Mouse (Mus musculus) limb, embryonic 12.5 days (tissue): ENCODE results near the gene Meis1. TPM values are rescaled to one million over a fixed set of nuclear protein-coding genes. Genes with fewer than 3 reads are reported as not detected.
A peak's percentile ranks its signal among the peaks of the same experiment; 100 is the strongest.

ENCODE experiments used
- ATAC-seq: fragments of 200-750 bp; cut with Nextera tagmentation; 2 replicates; pipeline ENCODE4 v1.8.0; 2017; ENCODE audit warnings: low read depth, moderate TSS enrichment; ENCODE audit not compliant: insufficient number of reproducible peaks, insufficient read depth, low FRiP score, low TSS enrichment
- H3K27ac ChIP-seq: fragments of 300-500 bp; sonication (generic); 2 replicates; pipeline ENCODE4 v1.5.1; 2016; ENCODE audit warnings: mild to moderate bottlenecking, moderate library complexity
- H3K27me3 ChIP-seq: fragments of 300-500 bp; sonication (generic); 2 replicates; pipeline ENCODE4 v1.6.1; 2016; ENCODE audit warnings: mild to moderate bottlenecking, moderate library complexity
- H3K36me3 ChIP-seq: fragments of 300-500 bp; sonication (generic); 2 replicates; pipeline ENCODE4 v1.6.1; 2016; ENCODE audit warnings: mild to moderate bottlenecking, moderate library complexity
- H3K4me1 ChIP-seq: fragments of 300-500 bp; sonication (generic); replicated peaks from 2 replicates; pipeline ENCODE4 v1.6.1; 2016
- H3K4me2 ChIP-seq: fragments of 300-500 bp; sonication (generic); 2 replicates; pipeline ENCODE4 v1.6.1; 2016; ENCODE audit warnings: mild to moderate bottlenecking, moderate library complexity
- H3K4me3 ChIP-seq: fragments of 300-500 bp; sonication (generic); replicated peaks from 2 replicates; pipeline ENCODE4 v1.5.1; 2016; ENCODE audit warnings: mild to moderate bottlenecking
- H3K9ac ChIP-seq: fragments of 300-500 bp; sonication (generic); replicated peaks from 2 replicates; pipeline ENCODE4 v1.6.1; 2016; ENCODE audit warnings: mild to moderate bottlenecking, moderate library complexity
- H3K9me3 ChIP-seq: fragments of 300-500 bp; sonication (generic); 2 replicates; pipeline ENCODE4 v1.6.1; 2016; ENCODE audit warnings: mild to moderate bottlenecking, moderate library complexity
- WGBS: fragments of 180-500 bp; shearing (Covaris S2); methylation state at CpG from one replicate; pipeline ENCODE4 v1.1.7; 2016; 5-methylcytosine and 5-hydroxymethylcytosine counted together
- polyA plus RNA-seq: library from polyadenylated mRNA; unstranded; fragments of >200 nt; fragmentation: Nextera tagmentation; extraction: Ambion mirVana; gene quantifications from 2 replicates; pipeline ENCODE4 v1.2.1, GENCODE M21; 2016

Meis1 gene
- polyA plus RNA-seq, 1 experiment from 2014 or later = 35.1 TPM

DNA sequence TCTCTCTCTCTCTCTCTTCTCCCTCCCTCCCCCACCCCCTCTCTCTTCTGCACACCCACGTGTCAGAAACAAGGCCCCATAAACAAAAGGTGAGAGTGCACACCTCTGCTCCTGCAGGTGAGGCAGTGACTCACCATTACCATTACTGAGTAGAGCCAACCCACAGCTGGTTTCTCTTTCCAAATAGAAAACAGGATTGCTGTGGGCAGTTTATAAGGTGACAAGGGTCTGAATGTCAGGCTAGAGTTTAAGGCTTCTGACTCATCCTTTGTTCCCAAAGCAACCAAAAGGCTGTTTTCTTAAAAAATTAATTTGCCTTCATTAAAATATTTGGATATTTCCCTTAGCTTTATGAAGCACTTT lies 139.3 kb downstream of the Meis1 start:
- Histone ChIP-seq H3K9ac (no peak overlapping the region), H3K27me3 (peaks cover 63% of the 10 kb centered on the region), H3K4me2 (peak overlapping the region; percentile 67; the same call in 1 of the 2 replicates), H3K9me3 (no peaks in the 10 kb centered on the region), H3K36me3 (no peaks in the 10 kb centered on the region), H3K4me1 (peaks cover 44% of the 10 kb centered on the region), H3K27ac (no peak overlapping the region), H3K4me3 (no peak overlapping the region)
- ATAC-seq = no peak
- WGBS = 0% methylated on average over 1 of the region's 1 CpGs

DNA sequence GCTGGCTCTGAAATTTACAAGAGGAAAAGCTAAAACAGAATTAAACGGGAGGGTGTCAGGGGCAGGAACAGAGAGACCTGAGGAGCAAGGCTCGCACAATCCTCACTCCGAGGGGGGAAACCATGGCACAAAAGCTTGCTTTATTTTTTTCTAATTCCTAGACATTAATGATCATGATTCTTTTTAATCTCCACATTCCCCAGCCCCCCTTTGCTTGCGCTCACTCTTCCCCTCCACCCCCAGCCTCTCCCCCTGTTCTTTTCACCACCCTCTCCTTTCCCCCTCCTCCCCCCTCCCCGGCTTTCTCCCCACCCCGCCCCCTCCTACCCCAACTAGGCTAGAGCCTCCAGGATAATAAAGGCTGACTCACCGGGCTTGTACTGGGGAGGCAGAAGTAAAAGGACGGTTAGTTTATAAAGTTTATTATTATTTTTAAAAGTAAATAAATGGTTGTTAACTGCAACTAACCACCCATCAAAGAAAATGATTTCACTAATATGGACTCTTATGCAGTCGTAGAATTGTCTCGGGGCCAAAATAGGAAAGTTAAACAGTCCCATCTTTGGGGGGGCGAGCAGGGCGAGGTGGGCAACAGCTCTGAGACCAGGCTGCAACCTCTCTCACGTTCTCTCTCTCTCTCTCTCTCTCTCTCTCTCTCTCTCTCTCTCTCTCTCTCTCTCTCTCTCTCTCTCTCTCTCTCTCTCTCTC lies 139.9 kb downstream of the Meis1 start:
- H3K4me1 ChIP-seq = peaks cover 39% of the 10 kb centered on the region
- H3K4me3 ChIP-seq = peak overlapping the region; percentile 46
- ATAC-seq = no peak
- H3K27me3 ChIP-seq = peaks cover 63% of the 10 kb centered on the region
- H3K9ac ChIP-seq = no peak overlapping the region
- no peaks in the 10 kb centered on the region for H3K36me3 ChIP-seq
- H3K27ac ChIP-seq = no peak overlapping the region
- peak overlapping the region; percentile 67 for H3K4me2 ChIP-seq
- H3K9me3 ChIP-seq = no peaks in the 10 kb centered on the region
- WGBS = 4% methylated on average over 13 of the region's 13 CpGs

- H3K4me3 ChIP-seq = peak overlapping the region; percentile 46
- peaks cover 62% of the 10 kb centered on the region for H3K27me3 ChIP-seq
These were observed 140.8 kb downstream of the Meis1 start for GRCm38 (mm10) chr11:18878016-18878415.

DNA sequence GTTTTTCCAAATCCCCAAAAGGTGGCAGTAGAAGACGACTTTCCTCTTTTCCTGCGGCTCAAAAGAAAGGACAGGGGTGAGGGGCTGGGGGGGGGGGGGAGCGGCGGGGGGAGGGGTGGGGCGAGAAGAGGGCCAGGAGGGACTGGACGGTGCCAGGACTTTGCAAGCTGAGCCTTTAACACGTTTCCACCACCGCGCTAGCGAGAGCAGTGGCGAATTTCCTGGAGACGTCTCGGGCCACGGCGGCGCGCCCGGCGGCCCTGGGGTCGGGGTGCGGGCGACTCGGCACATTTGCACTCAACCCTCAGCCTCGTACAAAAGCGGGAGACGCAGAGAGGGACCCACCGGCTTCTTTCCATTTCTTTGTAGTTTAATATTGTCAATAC lies 141.2 kb downstream of the Meis1 start:
- Histone ChIP-seq H3K4me3 (peak overlapping the region; percentile 46), H3K9me3 (no peaks in the 10 kb centered on the region), H3K27me3 (peaks cover 62% of the 10 kb centered on the region), H3K9ac (peak overlapping the region; percentile 52), H3K4me1 (peaks cover 27% of the 10 kb centered on the region), H3K4me2 (peak overlapping the region; percentile 67), H3K27ac (peak overlapping the region; percentile 80), H3K36me3 (no peaks in the 10 kb centered on the region)
- peak; percentile 80 for ATAC-seq
- WGBS = 0% methylated on average over 25 of the region's 27 CpGs

More at GRCm38 (mm10) chr11:18878016-18878415, 140.8 kb downstream of the Meis1 start:
- H3K4me1 ChIP-seq = peaks cover 30% of the 10 kb centered on the region
- 1% methylated on average over 18 of the region's 18 CpGs for WGBS
- no peaks in the 10 kb centered on the region for H3K36me3 ChIP-seq
- peak; percentile 9; the same call in 1 of the 2 replicates for ATAC-seq
- no peaks in the 10 kb centered on the region for H3K9me3 ChIP-seq
- H3K4me2 ChIP-seq = peak overlapping the region; percentile 67
- H3K9ac ChIP-seq = peak overlapping the region; percentile 52
- peak overlapping the region; percentile 80 for H3K27ac ChIP-seq

GRCm38 (mm10) chr11:18876886-18877625 lies 141.7 kb downstream of the Meis1 start:
- H3K9me3 ChIP-seq = no peaks in the 10 kb centered on the region
- peaks cover 25% of the 10 kb centered on the region for H3K4me1 ChIP-seq
- H3K27me3 ChIP-seq = peaks cover 61% of the 10 kb centered on the region
- H3K4me2 ChIP-seq = peak overlapping the region; percentile 67
- peak overlapping the region; percentile 44; the same call in 1 of the 2 replicates for H3K9ac ChIP-seq
- H3K4me3 ChIP-seq = peak overlapping the region; percentile 46
- H3K36me3 ChIP-seq = no peaks in the 10 kb centered on the region
- H3K27ac ChIP-seq = no peak overlapping the region
- ATAC-seq = 0 out of 2 replicates have a peak, but pooled peaks have one; percentile 21
- WGBS = 1% methylated on average over 39 of the region's 40 CpGs

- Histone ChIP-seq H3K4me3 (peak overlapping the region; percentile 46), H3K27me3 (peaks cover 62% of the 10 kb centered on the region), H3K9ac (peak overlapping the region; percentile 44; the same call in 1 of the 2 replicates), H3K9me3 (no peaks in the 10 kb centered on the region), H3K27ac (no peak overlapping the region), H3K36me3 (no peaks in the 10 kb centered on the region), H3K4me2 (peak overlapping the region; percentile 67), H3K4me1 (peaks cover 30% of the 10 kb centered on the region)
- ATAC-seq = no peak
- WGBS = 7% methylated on average over 27 of the region's 27 CpGs
These were observed 142.6 kb downstream of the Meis1 start for GRCm38 (mm10) chr11:18875911-18876885.

DNA sequence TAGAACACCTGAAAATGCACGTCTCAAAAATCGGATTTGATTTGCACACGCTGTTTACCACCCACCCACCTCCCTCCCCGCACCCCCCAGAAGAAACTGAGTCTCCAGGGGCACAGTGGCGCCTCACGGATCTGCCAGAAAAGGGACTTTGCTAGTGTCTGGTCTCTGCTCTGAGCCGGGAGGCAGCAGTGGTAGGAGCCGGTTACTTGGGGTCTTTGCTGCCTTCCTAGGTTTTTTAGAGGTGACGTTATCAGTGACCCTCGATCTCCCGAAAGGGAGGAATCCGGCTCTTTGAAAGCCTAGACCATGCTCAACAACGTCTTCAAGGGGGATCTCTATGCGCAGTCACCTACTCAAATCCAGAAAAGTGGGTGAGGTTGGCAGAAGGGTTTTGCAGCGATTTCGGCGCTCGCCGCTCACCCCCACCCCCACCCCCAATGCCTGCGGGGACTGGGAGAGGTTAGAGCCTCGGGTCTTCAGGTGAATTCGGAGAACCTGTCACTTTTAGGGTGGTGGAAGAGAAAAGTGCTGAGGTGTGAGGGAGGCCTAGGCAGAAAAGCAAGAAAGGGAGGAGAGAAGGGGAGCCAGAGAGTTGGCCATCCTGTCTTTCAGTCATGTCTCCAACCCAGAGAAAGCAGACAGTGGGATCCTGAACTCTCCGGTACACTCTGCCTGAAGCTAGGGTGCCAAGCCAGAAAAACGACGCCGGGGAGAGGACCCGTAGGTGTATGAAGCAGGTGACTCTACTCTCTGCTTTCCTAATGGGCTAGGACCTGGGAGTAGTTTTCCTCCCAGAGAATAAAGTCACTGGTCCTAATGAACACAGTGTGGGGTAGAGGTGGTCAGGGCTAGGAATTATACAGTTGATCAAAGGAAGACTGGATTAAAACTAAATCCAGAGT lies 143.5 kb downstream of the Meis1 start:
- no peak overlapping the region for H3K27ac ChIP-seq
- H3K4me1 ChIP-seq = peaks cover 33% of the 10 kb centered on the region
- no peaks in the 10 kb centered on the region for H3K36me3 ChIP-seq
- peaks cover 64% of the 10 kb centered on the region for H3K27me3 ChIP-seq
- peak overlapping the region; percentile 13; the same call in 1 of the 2 replicates for H3K4me3 ChIP-seq
- H3K9me3 ChIP-seq = no peaks in the 10 kb centered on the region
- H3K9ac ChIP-seq = no peak overlapping the region
- H3K4me2 ChIP-seq = peak overlapping the region; percentile 36
- ATAC-seq = no peak
- 1% methylated on average over 27 of the region's 27 CpGs for WGBS

DNA sequence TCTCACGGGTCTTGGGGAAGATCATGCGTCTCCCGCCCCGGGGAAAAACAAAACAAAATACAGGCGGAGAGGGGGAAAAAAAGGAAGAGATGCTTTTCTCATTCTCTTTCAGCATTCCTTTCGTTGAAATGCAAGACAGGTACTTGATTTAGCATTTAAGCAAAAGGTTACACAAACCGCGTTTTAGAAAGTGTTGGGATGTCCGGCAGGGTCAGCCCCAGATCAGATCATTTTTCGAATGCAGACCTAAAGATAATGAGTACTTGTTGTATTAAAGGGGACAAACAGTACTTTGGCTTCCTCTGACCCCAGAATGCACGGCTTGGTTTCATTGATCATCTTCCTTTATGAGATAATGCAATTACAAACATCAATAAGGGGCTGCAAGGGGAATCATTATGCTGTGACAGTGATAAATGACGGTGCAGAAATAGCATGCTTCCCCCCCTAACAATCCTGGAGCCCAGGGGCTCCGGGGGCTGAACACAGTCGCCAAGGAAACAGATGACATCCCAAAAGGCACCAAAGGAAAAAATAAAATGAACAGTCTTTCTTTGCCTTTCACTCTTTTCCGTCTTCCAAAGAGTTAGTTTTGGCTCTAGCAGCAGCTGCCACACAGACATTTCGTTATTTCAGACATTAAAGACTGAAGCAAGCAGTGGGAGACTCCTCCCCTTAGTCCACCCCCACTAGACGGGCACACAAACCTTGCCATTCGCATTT lies 144.3 kb downstream of the Meis1 start:
- Histone ChIP-seq H3K4me3 (peak overlapping the region; percentile 13; the same call in 1 of the 2 replicates), H3K4me1 (peaks cover 33% of the 10 kb centered on the region), H3K27me3 (peaks cover 72% of the 10 kb centered on the region), H3K36me3 (no peaks in the 10 kb centered on the region), H3K4me2 (peak overlapping the region; percentile 36), H3K9ac (no peak overlapping the region), H3K9me3 (no peaks in the 10 kb centered on the region), H3K27ac (no peak overlapping the region)
- ATAC-seq = no peak
- 1% methylated on average over 18 of the region's 18 CpGs for WGBS

DNA sequence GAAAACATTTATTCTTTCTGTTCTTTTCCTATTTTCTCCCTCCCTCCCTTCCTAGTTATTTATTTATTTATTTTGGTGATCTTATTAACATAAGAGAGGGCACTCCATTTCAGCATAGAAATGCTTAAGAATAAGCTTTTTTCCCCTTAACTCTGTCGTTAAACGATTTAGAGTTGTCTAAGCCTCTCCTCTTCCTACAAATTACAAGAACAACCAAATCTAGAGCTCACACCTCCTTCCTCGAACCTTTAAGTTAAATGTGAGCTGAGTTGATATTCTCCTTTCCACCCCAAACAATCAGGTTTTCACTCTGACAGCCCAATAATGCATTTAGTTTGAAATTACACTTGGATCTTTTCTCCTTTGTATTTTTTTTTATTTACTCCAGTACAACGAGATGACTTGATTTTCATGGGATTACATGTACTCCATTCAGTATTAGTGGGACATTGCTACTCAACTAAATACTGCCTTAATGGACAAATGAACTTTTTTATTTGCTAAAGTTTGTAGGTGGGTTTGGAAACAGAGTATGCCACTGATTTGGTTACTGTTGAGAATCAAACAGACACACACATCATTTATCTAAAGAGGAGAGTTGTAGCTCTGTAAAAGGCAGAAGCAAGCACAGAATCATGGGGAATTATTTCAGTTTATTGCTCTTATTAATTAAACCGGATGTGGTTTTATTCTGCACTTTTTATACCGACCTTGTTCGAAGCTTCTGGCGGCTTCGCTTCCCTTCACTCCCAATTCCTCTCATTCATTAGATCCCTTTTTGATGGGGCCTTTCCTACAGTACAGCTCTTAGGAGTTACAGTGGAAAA lies 145.1 kb downstream of the Meis1 start:
- Histone ChIP-seq H3K9ac (no peak overlapping the region), H3K27me3 (peaks cover 65% of the 10 kb centered on the region), H3K4me1 (peaks cover 27% of the 10 kb centered on the region), H3K4me3 (no peak overlapping the region), H3K9me3 (no peaks in the 10 kb centered on the region), H3K27ac (no peak overlapping the region), H3K36me3 (no peaks in the 10 kb centered on the region), H3K4me2 (no peak overlapping the region)
- no peak for ATAC-seq
- WGBS = 2% methylated on average over 9 of the region's 9 CpGs
